ENCODE assay signal across 22 mouse cellular contexts in genomic region chr2:156815412-156815811, GRCm38 (mm10). TPM values are rescaled to one million over a fixed set of nuclear protein-coding genes. Genes with fewer than 3 reads are reported as not detected.
DNase-seq lines count a peak whose midpoint lies in the region; ATAC-seq and TF ChIP-seq lines count a peak whose summit lies in the region.
"Had no signal": no experiment of that assay in that cellular context is flagged by ENCODE, and none has a peak within 500 bp of the region (broad histone marks: within the 10 kb centered on the region; RNA-seq: fewer than 3 reads in every experiment).

No protein-coding gene starts in this region.

- ATAC-seq in kidney, embryonic 15.5 days (replicated peaks; ENCODE audit: low FRiP score), result no peak
- no peak for ATAC-seq in lung, postnatal 0 days
- no peak for ATAC-seq in embryonic facial prominence, embryonic 13.5 days (ENCODE audit: insufficient number of reproducible peaks, insufficient read depth, low FRiP score, low TSS enrichment, low read depth)
- no peak for ATAC-seq in limb, embryonic 15.5 days (ENCODE audit: insufficient number of reproducible peaks, low FRiP score, low TSS enrichment, low read depth)
- ATAC-seq in megakaryocyte-erythroid progenitor cell, adult 5-6 weeks (replicated peaks; ENCODE audit: low FRiP score, low TSS enrichment, poor library complexity, severe bottlenecking), result no peak
- ATAC-seq: forebrain, embryonic 14.5 days; liver, embryonic 12.5 days; midbrain, embryonic 15.5 days had no signal

- H3K36me3 ChIP-seq in kidney, embryonic 15.5 days, result no peaks in the 10 kb centered on the region
- H3K36me3 ChIP-seq in lung, postnatal 0 days (ENCODE audit: insufficient read depth, low read length), result no peaks in the 10 kb centered on the region
- H3K36me3 ChIP-seq in embryonic facial prominence, embryonic 13.5 days, result no peaks in the 10 kb centered on the region
- H3K36me3 ChIP-seq in limb, embryonic 15.5 days, result no peaks in the 10 kb centered on the region
- H3K36me3 ChIP-seq: embryonic facial prominence, embryonic 15.5 days; heart, embryonic 15.5 days; hindbrain, embryonic 13.5 days; liver, embryonic 12.5 days; midbrain, embryonic 15.5 days; neural tube, embryonic 12.5 days had no signal

- no peak overlapping the region for H3K4me3 ChIP-seq in kidney, embryonic 15.5 days (replicated peaks)
- H3K4me3 ChIP-seq in lung, postnatal 0 days (ENCODE audit: low read depth, low read length), result no peak overlapping the region
- H3K4me3 ChIP-seq in embryonic facial prominence, embryonic 13.5 days, result no peak overlapping the region
- no peak overlapping the region for H3K4me3 ChIP-seq in limb, embryonic 15.5 days
- H3K4me3 ChIP-seq: embryonic facial prominence, embryonic 15.5 days; heart, embryonic 15.5 days; hindbrain, embryonic 13.5 days; liver, embryonic 12.5 days; midbrain, embryonic 15.5 days; neural tube, embryonic 12.5 days had no signal

- H3K9me3 ChIP-seq in kidney, embryonic 15.5 days (replicated peaks), result no peaks in the 10 kb centered on the region
- H3K9me3 ChIP-seq in lung, postnatal 0 days (ENCODE audit: low read length), result no peaks in the 10 kb centered on the region
- no peaks in the 10 kb centered on the region for H3K9me3 ChIP-seq in embryonic facial prominence, embryonic 13.5 days
- H3K9me3 ChIP-seq in limb, embryonic 15.5 days, result no peaks in the 10 kb centered on the region
- H3K9me3 ChIP-seq: embryonic facial prominence, embryonic 15.5 days; heart, embryonic 15.5 days; hindbrain, embryonic 13.5 days; liver, embryonic 12.5 days; midbrain, embryonic 15.5 days; neural tube, embryonic 12.5 days had no signal

- 61% methylated on average over 3 of the region's 3 CpGs for WGBS in kidney, embryonic 15.5 days
- 56% methylated on average over 3 of the region's 3 CpGs for WGBS in lung, postnatal 0 days
- 60% methylated on average over 3 of the region's 3 CpGs for WGBS in embryonic facial prominence, embryonic 13.5 days
- WGBS in limb, embryonic 15.5 days, result 62% methylated on average over 3 of the region's 3 CpGs

- H3K4me2 ChIP-seq in kidney, embryonic 15.5 days, result peak overlapping the region; percentile 39; the same call in 1 of the 2 replicates
- H3K4me2 ChIP-seq in lung, postnatal 0 days (replicated peaks; ENCODE audit: low read depth, low read length), result no peak overlapping the region
- H3K4me2 ChIP-seq in embryonic facial prominence, embryonic 13.5 days, result no peak overlapping the region
- H3K4me2 ChIP-seq in limb, embryonic 15.5 days, result no peak overlapping the region
- H3K4me2 ChIP-seq: embryonic facial prominence, embryonic 15.5 days; heart, embryonic 15.5 days; hindbrain, embryonic 13.5 days; liver, embryonic 12.5 days; midbrain, embryonic 15.5 days had no signal

- H3K27ac ChIP-seq in kidney, embryonic 15.5 days, result peak overlapping the region; percentile 91
- H3K27ac ChIP-seq in lung, postnatal 0 days (ENCODE audit: low read length), result 0 out of 2 replicates have a peak overlapping the region, but pooled peaks have one; percentile 40
- H3K27ac ChIP-seq in embryonic facial prominence, embryonic 13.5 days, result peak overlapping the region; percentile 12; the same call in 1 of the 2 replicates
- H3K27ac ChIP-seq in limb, embryonic 15.5 days, result 0 out of 2 replicates have a peak overlapping the region, but pooled peaks have one; percentile 48
- H3K27ac ChIP-seq: liver, embryonic 12.5 days; midbrain, embryonic 15.5 days; neural tube, embryonic 12.5 days had no signal

- no peak overlapping the region for H3K9ac ChIP-seq in kidney, embryonic 15.5 days
- H3K9ac ChIP-seq in lung, postnatal 0 days (replicated peaks; ENCODE audit: low read depth), result no peak overlapping the region
- H3K9ac ChIP-seq in embryonic facial prominence, embryonic 13.5 days, result no peak overlapping the region
- no peak overlapping the region for H3K9ac ChIP-seq in limb, embryonic 15.5 days
- H3K9ac ChIP-seq: embryonic facial prominence, embryonic 15.5 days; heart, embryonic 15.5 days; hindbrain, embryonic 13.5 days; liver, embryonic 12.5 days; midbrain, embryonic 15.5 days had no signal

- peaks cover 30% of the 10 kb centered on the region for H3K4me1 ChIP-seq in kidney, embryonic 15.5 days
- H3K4me1 ChIP-seq in lung, postnatal 0 days (ENCODE audit: insufficient read depth, low read depth, low read length), result peaks cover 9% of the 10 kb centered on the region; the same call in 1 of the 2 replicates
- peaks cover 19% of the 10 kb centered on the region for H3K4me1 ChIP-seq in embryonic facial prominence, embryonic 13.5 days
- H3K4me1 ChIP-seq in limb, embryonic 15.5 days, result peaks cover 21% of the 10 kb centered on the region
- H3K4me1 ChIP-seq: liver, embryonic 12.5 days; midbrain, embryonic 15.5 days had no signal

- no peak for DNase-seq in kidney, adult 11 months
- DNase-seq in lung, postnatal 0 days (ENCODE audit: low spot score), result no peak
- no peak for DNase-seq in lung, postnatal 25 days (ENCODE audit: low spot score)
- DNase-seq: adrenal gland, postnatal 25 days; cerebellum, adult 8-10 months; cerebellum, postnatal 36 days; embryo, embryonic 11 days; heart, postnatal 36 days; lung, adult 18-20 months; right cerebral cortex, postnatal 14 days had no signal

- TF ChIP-seq EP300 in lung, postnatal 0 days (IDR thresholded peaks at IDR 0.05), result no peak

- no peaks in the 10 kb centered on the region for H3K27me3 ChIP-seq in kidney, embryonic 15.5 days
- no peaks in the 10 kb centered on the region for H3K27me3 ChIP-seq in lung, postnatal 0 days (replicated peaks; ENCODE audit: insufficient read depth, low read length)
- no peaks in the 10 kb centered on the region for H3K27me3 ChIP-seq in embryonic facial prominence, embryonic 13.5 days
- no peaks in the 10 kb centered on the region for H3K27me3 ChIP-seq in limb, embryonic 15.5 days
- H3K27me3 ChIP-seq: embryonic facial prominence, embryonic 15.5 days; heart, embryonic 15.5 days; midbrain, embryonic 15.5 days had no signal

- no peak for TF ChIP-seq CTCF in lung, postnatal 0 days (IDR thresholded peaks at IDR 0.05)

RNA-seq across cellular contexts. Expression of gene Tgif2, which starts 24.4 kb away (rescaled TPM):
- polyA plus RNA-seq in kidney, embryonic 15.5 days (2015; fragmentation: Nextera tagmentation; extraction: Ambion mirVana), result 62.2 and 68.5 TPM in 2 replicates
- polyA plus RNA-seq in lung, postnatal 0 days (2015; fragmentation: Nextera tagmentation; extraction: Ambion mirVana), result 13.7 and 15.1 TPM in 2 replicates
- polyA plus RNA-seq in embryonic facial prominence, embryonic 13.5 days (2015; fragmentation: Nextera tagmentation; extraction: Ambion mirVana), result 69.6 and 72.6 TPM in 2 replicates
- polyA plus RNA-seq in limb, embryonic 15.5 days (2015; fragmentation: Nextera tagmentation; extraction: Ambion mirVana), result 49.2 and 52.7 TPM in 2 replicates
- total RNA-seq in megakaryocyte-erythroid progenitor cell, adult 5-6 weeks (2014; fragmentation: Nextera tagmentation), result 17.1 and 27.3 TPM in 2 replicates
- total RNA-seq in megakaryocyte-erythroid progenitor cell, adult 5-6 weeks (2017), result 16.3 and 17.5 TPM in 2 replicates

RNA-seq across cellular contexts. Expression of gene Myl9, which starts 40.2 kb away (rescaled TPM):
- polyA plus RNA-seq in kidney, embryonic 15.5 days (2015; fragmentation: Nextera tagmentation; extraction: Ambion mirVana), result 305 and 466 TPM in 2 replicates
- 222 and 240 TPM in 2 replicates for polyA plus RNA-seq in lung, postnatal 0 days (2015; fragmentation: Nextera tagmentation; extraction: Ambion mirVana)
- polyA plus RNA-seq in embryonic facial prominence, embryonic 13.5 days (2015; fragmentation: Nextera tagmentation; extraction: Ambion mirVana), result 197 TPM in 2 replicates
- 219 and 273 TPM in 2 replicates for polyA plus RNA-seq in limb, embryonic 15.5 days (2015; fragmentation: Nextera tagmentation; extraction: Ambion mirVana)
- not detected in 2 replicates for total RNA-seq in megakaryocyte-erythroid progenitor cell, adult 5-6 weeks (2014; fragmentation: Nextera tagmentation)
- not detected in 2 replicates for total RNA-seq in megakaryocyte-erythroid progenitor cell, adult 5-6 weeks (2017)
- total RNA-seq: megakaryocyte, adult 5-6 weeks had no signal

RNA-seq across cellular contexts. Expression of gene 4930518I15Rik, which starts 42.3 kb away (rescaled TPM):
- polyA plus RNA-seq in kidney, embryonic 15.5 days (2015; fragmentation: Nextera tagmentation; extraction: Ambion mirVana), result 8.6 and 9.8 TPM in 2 replicates
- polyA plus RNA-seq in lung, postnatal 0 days (2015; fragmentation: Nextera tagmentation; extraction: Ambion mirVana), result 4.1 and 5.5 TPM in 2 replicates
- 13.5 and 14.6 TPM in 2 replicates for polyA plus RNA-seq in embryonic facial prominence, embryonic 13.5 days (2015; fragmentation: Nextera tagmentation; extraction: Ambion mirVana)
- 6.6 and 9.2 TPM in 2 replicates for polyA plus RNA-seq in limb, embryonic 15.5 days (2015; fragmentation: Nextera tagmentation; extraction: Ambion mirVana)
- 3.6 and 5.9 TPM in 2 replicates for total RNA-seq in megakaryocyte-erythroid progenitor cell, adult 5-6 weeks (2014; fragmentation: Nextera tagmentation)
- 0.84 TPM in 1 of 2 replicates, not detected in the other for total RNA-seq in megakaryocyte-erythroid progenitor cell, adult 5-6 weeks (2017)

RNA-seq across cellular contexts. Expression of gene Rab5if, which starts 47.5 kb away (rescaled TPM):
- polyA plus RNA-seq in kidney, embryonic 15.5 days (2015; fragmentation: Nextera tagmentation; extraction: Ambion mirVana), result 174 and 181 TPM in 2 replicates
- polyA plus RNA-seq in lung, postnatal 0 days (2015; fragmentation: Nextera tagmentation; extraction: Ambion mirVana), result 271 and 290 TPM in 2 replicates
- 158 and 164 TPM in 2 replicates for polyA plus RNA-seq in embryonic facial prominence, embryonic 13.5 days (2015; fragmentation: Nextera tagmentation; extraction: Ambion mirVana)
- polyA plus RNA-seq in limb, embryonic 15.5 days (2015; fragmentation: Nextera tagmentation; extraction: Ambion mirVana), result 134 and 157 TPM in 2 replicates
- total RNA-seq in megakaryocyte-erythroid progenitor cell, adult 5-6 weeks (2014; fragmentation: Nextera tagmentation), result 197 and 208 TPM in 2 replicates
- 130 and 141 TPM in 2 replicates for total RNA-seq in megakaryocyte-erythroid progenitor cell, adult 5-6 weeks (2017)

Comparison
In these comparisons a context has a peak if more than half of its experiments do, and no peak if none do; other contexts are left out.
1. H3K27ac ChIP-seq: peak in every context shown above with its lines; median percentile 91 in kidney, embryonic 15.5 days; 48 in limb, embryonic 15.5 days; 40 in lung, postnatal 0 days; 12 in embryonic facial prominence, embryonic 13.5 days.